Mouse (Mus musculus): Measurements from ENCODE around the gene Gm49721. TPM values are rescaled to one million over a fixed set of nuclear protein-coding genes. Genes with fewer than 3 reads are reported as not detected.

The Gm49721 gene
- polyA plus RNA-seq (2017; shearing (Covaris generic)): under 1 TPM; 0.53 to 0.93 TPM

GRCm38 (mm10) chr17:6978287-6979248 is at the start of gene Gm49721:
TSS of gene Gm49721 (plus strand) at chr17:6978904.

DNA sequence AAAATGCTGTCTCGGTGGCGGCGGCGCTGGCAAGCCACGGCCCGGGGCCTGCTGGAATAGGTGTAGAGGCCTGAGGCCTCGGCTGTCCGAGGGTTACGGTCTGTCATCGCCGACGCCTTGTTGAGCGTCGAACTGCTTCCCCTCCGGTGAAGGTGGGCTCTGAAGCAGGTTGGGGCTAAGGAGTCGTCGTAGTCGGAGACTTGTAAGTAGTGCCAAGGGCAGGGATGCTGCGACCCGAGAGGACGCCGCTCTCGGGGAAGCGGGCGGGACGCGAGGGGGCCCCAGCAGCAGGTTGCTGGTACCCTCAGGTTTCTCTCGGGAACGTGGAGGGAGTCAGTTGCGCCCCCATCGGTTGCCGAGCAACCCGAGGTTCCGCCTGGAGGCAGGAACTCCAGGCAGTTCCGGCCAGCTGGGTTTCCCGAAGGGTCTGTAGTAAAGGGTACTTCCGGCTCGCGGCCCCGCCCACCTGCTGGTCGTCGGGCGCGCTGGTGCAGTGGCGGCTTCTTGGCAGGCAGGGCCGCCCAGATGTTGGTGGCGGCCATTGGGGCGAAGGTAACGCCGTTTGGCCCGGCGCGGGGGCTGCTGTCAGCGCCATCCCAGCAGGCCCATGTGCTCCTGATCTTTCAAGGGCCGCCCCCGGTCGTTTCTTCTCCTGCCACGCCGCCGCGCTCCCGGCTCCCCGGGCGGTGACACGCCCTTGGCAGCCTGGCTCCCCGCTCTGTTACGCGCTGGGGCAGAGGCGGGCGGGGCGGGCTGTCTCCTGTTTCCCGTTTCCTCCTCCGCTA is 30.5 kb upstream of the Gm49721 start, which contains the start of gene Rsph3b:
Gene Rsph3b (minus strand): TSS at position 699 of the 785 bp plus-strand sequence.

DNA sequence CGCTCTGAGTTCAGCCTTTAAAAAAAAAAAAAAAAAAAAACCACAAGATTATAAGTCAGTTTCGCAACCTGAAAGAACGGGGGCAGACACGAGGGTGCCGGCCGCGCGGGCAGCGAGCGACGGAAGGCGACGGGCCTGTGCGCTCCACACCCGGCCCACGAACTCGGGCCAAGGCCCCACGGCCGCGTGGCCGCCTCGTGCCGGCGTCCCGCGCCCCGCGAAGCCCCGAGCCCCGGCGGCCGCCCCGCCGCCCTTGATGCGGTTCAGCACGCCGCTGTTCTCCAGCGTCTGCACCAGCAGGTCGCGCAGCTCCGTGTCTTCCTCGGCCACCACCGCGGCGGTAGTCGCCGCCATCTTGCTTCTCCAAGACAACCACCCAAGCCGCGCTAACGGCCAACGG is 17.9 kb upstream of the Gm49721 start, which contains the start of gene Tagap1:
Gene Tagap1 (minus strand): TSS at position 381 of the 400 bp plus-strand sequence.

DNA sequence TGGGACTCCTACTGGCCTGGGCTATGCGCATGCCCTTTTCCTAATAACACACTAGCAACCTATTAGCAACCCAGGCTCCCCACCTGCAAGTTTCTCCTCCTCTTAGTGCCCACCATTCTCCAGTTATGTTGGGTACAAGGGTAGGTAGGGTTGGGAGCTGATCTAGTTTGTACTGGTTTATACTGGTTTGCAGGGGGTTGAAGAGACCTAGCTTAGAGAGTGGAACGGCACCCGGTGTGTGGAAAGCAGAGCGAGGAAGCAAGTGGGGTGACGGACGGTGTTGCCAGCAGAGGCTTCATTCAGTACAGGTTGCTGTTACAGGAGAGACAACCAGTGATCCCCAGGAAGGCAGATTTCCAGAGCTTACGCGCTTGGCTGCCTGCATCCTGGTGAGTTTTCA is 8.4 kb upstream of the Gm49721 start, which contains the start of gene Rnaset2b:
Gene Rnaset2b (plus strand): TSS at position 301 of the 400 bp plus-strand sequence.

GRCm38 (mm10) chr17:7025257-7025656 is 46.6 kb downstream of the Gm49721 start, which contains the start of gene Gm1604a:
TSS of gene Gm1604a (plus strand) at chr17:7025568.

Other genes starting within 250 kb of the Gm49721 start
- 100 to 1,000 TPM; 209 to 289 TPM for gene Ezr, start 196.1 kb upstream of the Gm49721 start, polyA plus RNA-seq (2017; shearing (Covaris generic))
- gene Rsph3b, start 30.2 kb upstream of the Gm49721 start, polyA plus RNA-seq (2017; shearing (Covaris generic)): 10 to 100 TPM; 26.6 to 35.1 TPM
- gene Tagap1, start 17.7 kb upstream of the Gm49721 start, polyA plus RNA-seq (2017; shearing (Covaris generic)): 10 to 100 TPM; 32.6 to 33.5 TPM
- 1,000 to 10,000 TPM; 1,040 to 1,460 TPM for gene Rnaset2b, start 8.3 kb upstream of the Gm49721 start, polyA plus RNA-seq (2017; shearing (Covaris generic))
- gene Gm1604a, start 46.7 kb downstream of the Gm49721 start, polyA plus RNA-seq (2017; shearing (Covaris generic)): not detected
- gene Rps6ka2, start 191.2 kb downstream of the Gm49721 start, polyA plus RNA-seq (2017; shearing (Covaris generic)): 1 to 10 TPM in 1 of 2 experiments, under 1 TPM in 1; 0.61 to 1.9 TPM

All from activated CD4-positive, CD25-positive, alpha-beta regulatory T cell (primary cell).